Mouse (Mus musculus) neural tube, embryonic 11.5 days (tissue): ENCODE measurements around the gene Stx4a. TPM values are rescaled to one million over a fixed set of nuclear protein-coding genes. Genes with fewer than 3 reads are reported as not detected.
"Not testable (repeated sequence)": the region's sequence is repeated elsewhere in the genome, so short reads cannot be mapped to it uniquely, and the experiment has no call there.

Source experiments
- ATAC-seq: fragments of 200-750 bp; cut with Nextera tagmentation; 2 replicates; pipeline ENCODE4 v1.8.0; 2017; ENCODE audit warnings: moderate number of reproducible peaks, mild to moderate bottlenecking, moderate TSS enrichment, moderate library complexity; ENCODE audit not compliant: insufficient read depth, low FRiP score, low TSS enrichment
- DNase-seq: peaks from one replicate; pipeline ENCODE4 v3.0.0-alpha.2; 2015; ENCODE audit warnings: low spot score
- H3K27ac ChIP-seq: fragments of 300-500 bp; sonication (generic); 2 replicates; pipeline ENCODE4 v1.5.1; 2014; ENCODE audit warnings: low read depth, mild to moderate bottlenecking, low read length
- H3K27me3 ChIP-seq: fragments of 300-500 bp; sonication (generic); 2 replicates; pipeline ENCODE4 v1.6.1; 2014; ENCODE audit warnings: mild to moderate bottlenecking, low read length, mixed read lengths; ENCODE audit not compliant: control insufficient read depth, insufficient read depth
- H3K36me3 ChIP-seq: fragments of 300-500 bp; sonication (generic); 2 replicates; pipeline ENCODE4 v1.6.1; 2014; ENCODE audit warnings: mild to moderate bottlenecking, low read length, moderate library complexity, mixed read lengths; ENCODE audit not compliant: control insufficient read depth, insufficient read depth
- H3K4me1 ChIP-seq: fragments of 300-500 bp; sonication (generic); 2 replicates; pipeline ENCODE4 v1.6.1; 2014; ENCODE audit warnings: low read length, mixed read lengths; ENCODE audit not compliant: control insufficient read depth, insufficient read depth
- H3K4me2 ChIP-seq: fragments of 300-500 bp; sonication (generic); 2 replicates; pipeline ENCODE4 v1.6.1; 2014; ENCODE audit warnings: low read depth, mild to moderate bottlenecking, moderate library complexity
- H3K4me3 ChIP-seq: fragments of 300-500 bp; sonication (generic); 2 replicates; pipeline ENCODE4 v1.5.1; 2014; ENCODE audit warnings: low read depth, low read length
- H3K9ac ChIP-seq: fragments of 300-500 bp; sonication (generic); 2 replicates; pipeline ENCODE4 v1.6.1; 2014; ENCODE audit warnings: mild to moderate bottlenecking, low read length
- H3K9me3 ChIP-seq: fragments of 300-500 bp; sonication (generic); 2 replicates; pipeline ENCODE4 v1.6.1; 2016; ENCODE audit warnings: low read length; ENCODE audit not compliant: control insufficient read depth
- WGBS: fragments of 180-500 bp; shearing (Covaris S2); extraction: QIAGEN DNeasy Blood & Tissue Kit; methylation state at CpG from one replicate; pipeline ENCODE4 v1.1.7; 2014; 5-methylcytosine and 5-hydroxymethylcytosine counted together
- polyA plus RNA-seq: library from polyadenylated mRNA; unstranded; fragments of >200 nt; fragmentation: Nextera tagmentation; extraction: Ambion mirVana; gene quantifications from 2 replicates; pipeline ENCODE4 v1.2.1, GENCODE M21; 2014

Stx4a gene
- polyA plus RNA-seq, 1 experiment from 2014 or later, result 10.4 TPM

- H3K9ac ChIP-seq, result no peak overlapping the region
- no peak for ATAC-seq
- H3K4me2 ChIP-seq, result no peak overlapping the region
- H3K9me3 ChIP-seq, result no peaks in the 10 kb centered on the region
- DNase-seq, result no peak
- no peak overlapping the region for H3K27ac ChIP-seq
- H3K27me3 ChIP-seq, result no peaks in the 10 kb centered on the region
- WGBS, result 77% methylated on average over 6 of the region's 6 CpGs
- no peak overlapping the region for H3K4me3 ChIP-seq
- H3K4me1 ChIP-seq, result no peaks in the 10 kb centered on the region
- peaks cover 44% of the 10 kb centered on the region for H3K36me3 ChIP-seq
Measured at GRCm38 (mm10) chr7:127885951-127886350, 61.9 kb downstream of the Stx4a start.

GRCm38 (mm10) chr7:127886551-127886950, 62.5 kb downstream of the Stx4a start:
- WGBS, result 92% methylated on average over 6 of the region's 6 CpGs
- peaks cover 38% of the 10 kb centered on the region for H3K36me3 ChIP-seq
- H3K4me1 ChIP-seq, result no peaks in the 10 kb centered on the region

GRCm38 (mm10) chr7:127887191-127887590, 63.1 kb downstream of the Stx4a start:
- Histone ChIP-seq H3K27me3 (no peaks in the 10 kb centered on the region), H3K27ac (no peak overlapping the region), H3K4me2 (no peak overlapping the region), H3K36me3 (peaks cover 33% of the 10 kb centered on the region), H3K4me3 (no peak overlapping the region), H3K4me1 (no peaks in the 10 kb centered on the region), H3K9me3 (no peaks in the 10 kb centered on the region), H3K9ac (no peak overlapping the region)
- ATAC-seq, result no peak
- 84% methylated on average over 8 of the region's 8 CpGs for WGBS
- DNase-seq, result no peak

More at GRCm38 (mm10) chr7:127886551-127886950, 62.5 kb downstream of the Stx4a start:
- Histone ChIP-seq H3K4me3 (no peak overlapping the region), H3K9me3 (no peaks in the 10 kb centered on the region), H3K27ac (no peak overlapping the region), H3K9ac (no peak overlapping the region), H3K27me3 (no peaks in the 10 kb centered on the region), H3K4me2 (no peak overlapping the region)
- DNase-seq (no peak), ATAC-seq (no peak)

- Histone ChIP-seq H3K27ac (no peak overlapping the region), H3K9ac (no peak overlapping the region), H3K27me3 (no peaks in the 10 kb centered on the region), H3K9me3 (no peaks in the 10 kb centered on the region), H3K4me1 (no peaks in the 10 kb centered on the region), H3K4me3 (no peak overlapping the region), H3K36me3 (peaks cover 27% of the 10 kb centered on the region), H3K4me2 (no peak overlapping the region)
- no peak for ATAC-seq
- WGBS, result 83% methylated on average over 3 of the region's 3 CpGs
- DNase-seq, result no peak
Measured at GRCm38 (mm10) chr7:127887781-127888180, 63.7 kb downstream of the Stx4a start.

- peaks cover 18% of the 10 kb centered on the region for H3K36me3 ChIP-seq
- no peaks in the 10 kb centered on the region for H3K9me3 ChIP-seq
- no peak for DNase-seq
- 86% methylated on average over 3 of the region's 3 CpGs for WGBS
- no peak for ATAC-seq
- no peaks in the 10 kb centered on the region for H3K27me3 ChIP-seq
- no peak overlapping the region for H3K27ac ChIP-seq
- H3K9ac ChIP-seq, result no peak overlapping the region
- no peaks in the 10 kb centered on the region for H3K4me1 ChIP-seq
- no peak overlapping the region for H3K4me3 ChIP-seq
- H3K4me2 ChIP-seq, result no peak overlapping the region
Measured at GRCm38 (mm10) chr7:127888821-127889220, 64.7 kb downstream of the Stx4a start.

- Histone ChIP-seq H3K9me3 (no peaks in the 10 kb centered on the region), H3K9ac (no peak within 1 kb of the TSS), H3K27ac (no peak within 1 kb of the TSS), H3K4me3 (no peak within 1 kb of the TSS), H3K36me3 (peaks cover 7% of the 10 kb centered on the region), H3K4me2 (no peak within 1 kb of the TSS), H3K4me1 (no peaks in the 10 kb centered on the region), H3K27me3 (no peaks in the 10 kb centered on the region)
- ATAC-seq (no peak), DNase-seq (no peak)
- 42% methylated on average over 4 of the region's 4 CpGs for WGBS
Measured at GRCm38 (mm10) chr7:127890798-127891197, 66.7 kb downstream of the Stx4a start, which contains the start of gene Prss53. Prss53 (minus strand) TSS chr7:127890970.

GRCm38 (mm10) chr7:127894480-127894879, 70.4 kb downstream of the Stx4a start:
- DNase-seq (no peak), ATAC-seq (no peak)
- Histone ChIP-seq H3K4me1 (no peaks in the 10 kb centered on the region), H3K27me3 (no peaks in the 10 kb centered on the region), H3K4me3 (no peak overlapping the region; the same call in 1 of the 2 replicates), H3K9me3 (no peaks in the 10 kb centered on the region), H3K27ac (no peak overlapping the region), H3K9ac (no peak overlapping the region), H3K4me2 (peak overlapping the region; percentile 53; the same call in 1 of the 2 replicates), H3K36me3 (no peaks in the 10 kb centered on the region)
- 80% methylated on average over 5 of the region's 5 CpGs for WGBS

GRCm38 (mm10) chr7:127895442-127895841, 71.3 kb downstream of the Stx4a start, which contains the start of the genes Gm21974 and Vkorc1:
Gm21974 (minus strand) TSS chr7:127895454.
Vkorc1 (minus strand) TSS chr7:127895617.
- H3K27ac ChIP-seq, result 0 out of 2 replicates have a peak within 1 kb of the TSS, but pooled peaks have one; percentile 35
- peak; percentile 97 for ATAC-seq
- no peaks in the 10 kb centered on the region for H3K27me3 ChIP-seq
- DNase-seq, result peak; percentile 93
- H3K4me2 ChIP-seq, result peak within 1 kb of the TSS; percentile 53
- H3K4me3 ChIP-seq, result peak within 1 kb of the TSS; percentile 50
- no peaks in the 10 kb centered on the region for H3K9me3 ChIP-seq
- H3K9ac ChIP-seq, result peak within 1 kb of the TSS; percentile 58
- no peaks in the 10 kb centered on the region for H3K36me3 ChIP-seq
- WGBS, result under 1% methylated on average over 26 of the region's 26 CpGs
- H3K4me1 ChIP-seq, result no peaks in the 10 kb centered on the region

GRCm38 (mm10) chr7:127895891-127896290, 71.8 kb downstream of the Stx4a start:
- not testable (repeated sequence) for H3K4me2 ChIP-seq, ATAC-seq, DNase-seq, H3K4me1 ChIP-seq, H3K9ac ChIP-seq, H3K27me3 ChIP-seq, H3K27ac ChIP-seq, H3K9me3 ChIP-seq, H3K4me3 ChIP-seq, H3K36me3 ChIP-seq
- WGBS, result 68% methylated on average over 7 of the region's 7 CpGs
